Mouse (Mus musculus): ENCODE data around the gene Sbds.

DNA sequence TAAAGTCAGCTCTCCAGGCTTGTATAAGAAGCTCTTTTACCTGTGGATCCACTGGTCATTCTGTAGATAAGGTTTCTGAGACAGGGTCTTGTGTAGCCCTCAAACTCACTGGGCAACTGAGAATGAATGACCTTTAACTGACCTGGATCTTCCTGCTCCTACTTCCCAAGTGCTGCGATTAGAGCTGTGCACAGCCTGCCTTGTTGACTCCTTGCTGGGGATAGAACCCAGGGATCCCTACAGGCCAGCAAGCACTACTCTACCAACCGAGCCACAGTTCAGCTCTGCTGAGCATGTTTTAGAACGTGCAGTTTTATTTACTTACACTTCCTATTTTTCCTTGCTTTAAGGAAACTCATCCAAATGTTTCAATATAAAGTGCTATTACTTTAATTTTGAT lies 57.9 kb downstream of the Sbds start:
- no peak for TF ChIP-seq POLR2A (IDR thresholded peaks at IDR 0.05; ENCODE audit: low read depth, low read length)
- no peak for TF ChIP-seq CTCF (conservative IDR thresholded peaks at IDR 0.05; ENCODE audit: insufficient read depth, insufficient read length, low read depth, low read length)

All from kidney, adult 2 months (tissue).